Mouse (Mus musculus): ENCODE measurements around the gene Dennd5b. TPM values are rescaled to one million over a fixed set of nuclear protein-coding genes. Genes with fewer than 3 reads are reported as not detected.
"Not testable (repeated sequence)": the region's sequence is repeated elsewhere in the genome, so short reads cannot be mapped to it uniquely, and the experiment has no call there.

Gene Dennd5b
- total RNA-seq (2021) (10 to 100 TPM; 13.0 to 14.3 TPM), polyA plus RNA-seq (2012; rRNA removed) (6.9 and 9.6 TPM in 2 replicates)
- long read RNA-seq, partial matches to known transcripts = 0 of 1 reads
- long read RNA-seq, other reads (novel, unspliced or antisense) = 1 of 1 reads

DNA sequence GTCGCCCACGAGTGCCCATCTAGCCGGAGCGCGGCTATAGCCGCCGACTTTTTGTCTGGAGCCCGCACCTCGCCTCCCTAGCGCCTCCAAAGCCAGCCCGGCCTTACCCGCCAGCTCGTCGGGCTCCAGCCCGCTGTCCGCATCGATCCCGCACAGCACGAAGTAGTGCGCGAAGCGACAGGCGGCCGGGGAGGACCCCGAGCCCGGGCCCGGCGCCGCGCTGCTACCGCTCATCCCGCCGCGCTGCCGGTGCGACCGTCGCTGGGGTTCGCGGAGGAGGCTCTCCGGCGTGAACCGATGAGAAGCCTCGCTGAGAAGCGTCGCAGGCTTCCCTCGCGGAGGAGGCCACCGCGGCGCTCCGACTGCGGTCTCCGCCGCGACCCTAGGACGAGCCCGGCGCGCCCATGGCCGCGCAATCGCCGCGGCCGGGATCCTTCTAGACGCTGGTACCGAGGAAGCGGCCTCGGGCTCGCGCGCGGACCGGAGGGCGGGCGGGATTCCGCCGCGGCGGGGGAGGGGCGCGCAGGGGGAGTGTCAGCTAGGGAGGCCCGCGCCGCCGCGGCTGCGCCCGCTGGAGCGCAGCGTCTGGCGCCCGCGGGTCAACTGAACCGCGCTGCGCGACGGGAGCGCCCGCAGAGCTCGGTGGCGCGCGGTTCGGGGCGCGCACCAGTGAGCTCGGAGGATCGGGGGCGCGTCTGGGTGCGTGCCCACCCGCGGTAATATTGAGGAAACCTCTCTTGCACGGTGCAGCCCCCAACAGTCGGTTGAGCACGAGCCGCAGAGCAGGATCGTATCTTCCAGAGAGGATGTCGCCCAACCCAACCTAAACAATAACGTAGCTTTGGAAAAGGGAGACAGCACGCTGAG, at the start of gene Dennd5b:
Gene Dennd5b (minus strand): TSS at position 605 of the 867 bp plus-strand sequence.
- peak; percentile 93 for DNase-seq

DNA sequence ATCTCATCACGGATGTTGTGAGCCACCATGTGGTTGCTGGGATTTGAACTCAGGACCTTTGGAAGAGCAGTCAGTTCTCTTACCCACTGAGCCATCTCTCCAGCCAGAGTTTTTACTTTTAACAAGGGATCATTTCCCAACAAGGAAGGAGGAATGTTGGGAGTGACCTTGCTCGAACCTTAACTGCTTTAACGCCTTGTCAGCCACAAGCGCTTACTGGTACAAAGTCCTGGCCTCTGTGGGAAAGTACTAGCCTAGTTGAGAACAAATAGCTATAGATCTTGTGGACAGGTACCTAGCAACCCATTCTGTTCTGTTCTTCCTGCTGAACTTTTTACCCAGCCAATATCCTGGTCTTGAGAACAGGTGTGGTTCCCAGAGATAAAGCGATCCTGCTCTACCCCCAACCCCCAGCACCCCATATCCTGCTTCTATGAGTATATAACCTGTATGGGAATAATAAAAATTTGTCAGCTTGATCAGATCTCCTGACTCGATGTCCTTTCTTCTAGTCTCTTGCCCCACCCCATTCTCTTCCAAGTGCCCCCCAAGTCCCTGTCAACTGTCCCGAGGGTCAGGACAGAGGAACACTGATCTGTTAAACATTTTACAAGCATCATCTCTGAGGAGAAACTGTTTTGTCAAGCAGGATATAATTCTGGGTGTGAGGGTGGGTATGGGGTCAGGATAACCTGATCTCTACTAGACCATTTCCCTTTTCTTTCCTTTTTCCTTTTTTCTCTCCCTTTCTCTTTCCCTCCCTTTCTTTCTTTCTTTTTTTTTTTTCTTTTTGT, 47.2 kb upstream of the Dennd5b start:
- DNase-seq = no peak

- DNase-seq = no peak
Measured at GRCm38 (mm10) chr6:149145143-149145542, 43.7 kb upstream of the Dennd5b start.

DNA sequence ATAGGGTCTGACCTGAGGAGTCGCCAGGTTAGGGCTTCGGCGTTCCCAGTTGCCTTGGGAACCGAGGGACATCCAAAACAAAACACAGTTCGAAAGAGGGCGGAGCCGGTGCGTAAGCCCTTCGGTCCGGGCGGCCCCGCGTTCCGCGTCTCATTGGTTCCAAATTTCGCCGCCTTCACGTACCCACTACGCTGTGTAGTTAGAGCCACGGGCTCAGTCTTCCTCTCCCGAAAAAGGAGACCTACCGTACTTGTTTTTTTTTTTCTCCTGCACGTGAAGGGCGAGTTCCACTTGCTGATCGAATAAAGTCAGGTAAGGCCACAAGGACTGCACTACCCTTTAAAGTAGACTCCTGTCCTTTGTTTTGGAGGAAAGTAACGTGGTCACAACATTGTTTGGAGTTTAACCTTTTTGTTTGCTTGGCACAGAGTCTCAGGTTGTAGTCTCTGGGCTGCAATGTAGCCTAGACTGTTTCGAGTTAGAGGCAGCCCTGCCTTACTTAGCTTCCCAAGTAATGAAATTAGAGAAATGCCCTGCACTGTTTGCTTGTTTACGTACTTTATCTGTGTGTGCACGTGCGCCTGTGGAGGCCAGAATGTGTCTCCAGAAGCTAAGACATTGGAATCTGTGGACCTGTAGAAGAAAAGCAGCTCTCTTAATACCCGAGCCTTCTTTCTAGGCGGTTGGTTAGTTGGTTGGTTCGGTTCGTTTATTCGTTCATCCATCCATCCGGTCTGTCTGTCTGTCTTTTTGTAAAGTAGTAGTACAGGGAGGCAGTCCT, 40.1 kb upstream of the Dennd5b start:
- DNase-seq = peak; percentile 92

DNA sequence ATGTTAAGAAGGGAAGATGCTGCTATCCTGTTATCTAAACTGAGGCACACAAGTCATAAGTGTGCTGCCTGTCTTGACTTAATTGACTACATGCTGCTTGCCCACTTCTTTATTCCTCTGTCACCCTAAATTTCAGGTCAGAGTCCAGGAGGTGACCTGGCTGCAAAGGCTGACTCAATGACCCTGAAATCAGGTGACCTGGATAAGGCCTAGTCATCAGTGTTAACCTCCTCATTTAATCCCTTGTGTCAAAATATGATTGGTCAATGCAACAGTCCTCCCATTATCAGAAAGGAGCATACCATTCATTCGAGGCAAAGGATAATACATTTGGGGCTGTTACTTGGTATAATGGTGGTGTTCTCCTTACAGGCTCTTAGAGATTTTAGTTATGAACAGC, 38.0 kb upstream of the Dennd5b start, which contains the start of gene Etfbkmt:
Gene Etfbkmt (plus strand): TSS at position 379 of the 400 bp plus-strand sequence.
- no peak for DNase-seq

GRCm38 (mm10) chr6:149139011-149139410, 37.5 kb upstream of the Dennd5b start:
- no peak for DNase-seq

GRCm38 (mm10) chr6:149137936-149138335, 36.5 kb upstream of the Dennd5b start:
- no peak for DNase-seq

GRCm38 (mm10) chr6:149135631-149136030, 34.2 kb upstream of the Dennd5b start:
- DNase-seq = no peak

- DNase-seq = peak; percentile 25
Measured at GRCm38 (mm10) chr6:149134391-149135150, 33.1 kb upstream of the Dennd5b start.

- DNase-seq = peak; percentile 40
Measured at GRCm38 (mm10) chr6:149132311-149133077, 31.0 kb upstream of the Dennd5b start.

DNA sequence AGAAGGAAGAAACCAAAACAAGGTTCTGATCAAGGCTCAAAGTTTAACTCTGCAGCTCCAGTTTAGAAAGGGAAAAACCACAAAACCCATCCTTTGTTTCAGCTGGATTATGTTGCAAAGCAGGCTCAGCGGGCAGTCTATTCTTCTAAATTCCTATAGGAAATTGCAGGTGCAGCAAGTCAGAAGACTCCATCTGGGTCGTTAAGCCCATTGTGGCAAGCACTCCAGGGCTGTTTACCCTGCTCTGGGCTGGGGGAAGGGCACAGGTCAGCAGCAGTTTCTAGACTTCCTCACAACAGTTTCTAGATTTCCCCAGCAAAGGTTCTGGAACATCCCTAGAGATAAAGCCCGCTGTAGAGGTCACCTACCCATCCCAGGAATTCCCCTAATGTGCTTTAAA, 29.6 kb upstream of the Dennd5b start:
- DNase-seq = no peak

- DNase-seq = not testable (repeated sequence)
Measured at GRCm38 (mm10) chr6:149129870-149130269, 28.4 kb upstream of the Dennd5b start, which contains the start of gene Gm10203. Gm10203 (plus strand) TSS chr6:149130170.

- DNase-seq = peak; percentile 53
Measured at GRCm38 (mm10) chr6:149126675-149127074, 25.2 kb upstream of the Dennd5b start.

- DNase-seq = no peak
Measured at GRCm38 (mm10) chr6:149123042-149123441, 21.6 kb upstream of the Dennd5b start.

GRCm38 (mm10) chr6:149119853-149120252, 18.4 kb upstream of the Dennd5b start:
- DNase-seq = peak; percentile 57

- peak; percentile 73 for DNase-seq
Measured at GRCm38 (mm10) chr6:149118935-149119334, 17.5 kb upstream of the Dennd5b start.

GRCm38 (mm10) chr6:149116992-149117391, 15.5 kb upstream of the Dennd5b start:
- DNase-seq = no peak

GRCm38 (mm10) chr6:149108909-149109308, 7.4 kb upstream of the Dennd5b start:
- no peak for DNase-seq

GRCm38 (mm10) chr6:149107615-149108014, 6.1 kb upstream of the Dennd5b start:
- no peak for DNase-seq

- DNase-seq = no peak
Measured at GRCm38 (mm10) chr6:149103451-149103850, 2.0 kb upstream of the Dennd5b start.
